Mouse (Mus musculus) liver, embryonic 14.5 days (tissue): ENCODE measurements around the gene Cep97.

Experiments used
- CTCF ChIP-seq: IDR thresholded peaks from 2 replicates; pipeline ENCODE4 v1.5.1; 2016; ENCODE audit warnings: antibody characterized with exemption, low read depth, control low read depth
- EP300 ChIP-seq: IDR thresholded peaks from 2 replicates; pipeline ENCODE4 v1.6.1; 2016; ENCODE audit warnings: antibody characterized with exemption, low read depth

- TF ChIP-seq CTCF (no peak), EP300 (no peak)
Observed at GRCm38 (mm10) chr16:55974256-55974902, 39.7 kb upstream of the Cep97 start.
